Mouse (Mus musculus) heart, embryonic 14.5 days (tissue): ENCODE results near the gene Acsm2. TPM values are rescaled to one million over a fixed set of nuclear protein-coding genes. Genes with fewer than 3 reads are reported as not detected.

Source experiments
- ATAC-seq: fragments of 200-750 bp; cut with Nextera tagmentation; 2 replicates; pipeline ENCODE4 v1.8.0; 2017; ENCODE audit warnings: low read depth, moderate TSS enrichment; ENCODE audit not compliant: insufficient number of reproducible peaks, insufficient read depth, low FRiP score
- H3K27ac ChIP-seq, 2 experiments: fragments of 200-500 bp in 1 of 2; fragments of 300-500 bp in 1 of 2; sonication (generic) in 1 of 2; replicated peaks in 1 of 2; 2 replicates each; pipeline ENCODE4 v1.5.1; 2012 to 2014; ENCODE audit warnings: low read depth in 2 of 2, low read length in 2 of 2, control low read depth in 1 of 2, mild to moderate bottlenecking in 1 of 2, mixed read lengths in 1 of 2; ENCODE audit not compliant: control insufficient read depth in 1 of 2, insufficient read depth in 1 of 2
- H3K27me3 ChIP-seq: fragments of 300-500 bp; sonication (generic); 2 replicates; pipeline ENCODE4 v1.6.1; 2014; ENCODE audit warnings: mild to moderate bottlenecking, low read length, control low read depth; ENCODE audit not compliant: control insufficient read depth, insufficient read depth
- H3K36me3 ChIP-seq: fragments of 300-500 bp; sonication (generic); 2 replicates; pipeline ENCODE4 v1.6.1; 2014; ENCODE audit warnings: mild to moderate bottlenecking, control low read depth, low read length, mixed read lengths; ENCODE audit not compliant: control insufficient read depth, insufficient read depth
- H3K4me1 ChIP-seq, 2 experiments: fragments of 200-500 bp in 1 of 2; fragments of 300-500 bp in 1 of 2; sonication (generic) in 1 of 2; 2 replicates each; pipeline ENCODE4 v1.6.1; 2012 to 2014; ENCODE audit warnings: low read length in 2 of 2, control low read depth in 1 of 2, mixed read lengths in 1 of 2; ENCODE audit not compliant: control insufficient read depth in 2 of 2, insufficient read depth in 2 of 2
- H3K4me2 ChIP-seq: fragments of 300-500 bp; sonication (generic); 2 replicates; pipeline ENCODE4 v1.6.1; 2014; ENCODE audit warnings: mild to moderate bottlenecking, low read length
- H3K4me3 ChIP-seq, 2 experiments: fragments of 200-500 bp in 1 of 2; fragments of 300-500 bp in 1 of 2; sonication (generic) in 1 of 2; 2 replicates each; pipeline ENCODE4 v1.5.1; 2012 to 2014; ENCODE audit warnings: low read length in 2 of 2, mild to moderate bottlenecking in 2 of 2, control low read depth in 1 of 2, low read depth in 1 of 2, moderate library complexity in 1 of 2; ENCODE audit not compliant: control insufficient read depth in 1 of 2, insufficient read depth in 1 of 2
- H3K9ac ChIP-seq: fragments of 300-500 bp; sonication (generic); 2 replicates; pipeline ENCODE4 v1.6.1; 2014; ENCODE audit warnings: mild to moderate bottlenecking, low read length
- H3K9me3 ChIP-seq: fragments of 300-500 bp; sonication (generic); 2 replicates; pipeline ENCODE4 v1.6.1; 2016; ENCODE audit warnings: low read length, control low read depth; ENCODE audit not compliant: control insufficient read depth
- WGBS: fragments of 180-500 bp; shearing (Covaris S2); extraction: QIAGEN DNeasy Blood & Tissue Kit; methylation state at CpG from one replicate; pipeline ENCODE4 v1.1.7; 2014; 5-methylcytosine and 5-hydroxymethylcytosine counted together
- polyA plus RNA-seq: library from polyadenylated mRNA; unstranded; fragments of >200 nt; fragmentation: Nextera tagmentation; extraction: Ambion mirVana; gene quantifications from 2 replicates; pipeline ENCODE4 v1.2.1, GENCODE M21; 2014

Gene Acsm2
- polyA plus RNA-seq, 1 experiment from 2014 or later: not detected

DNA sequence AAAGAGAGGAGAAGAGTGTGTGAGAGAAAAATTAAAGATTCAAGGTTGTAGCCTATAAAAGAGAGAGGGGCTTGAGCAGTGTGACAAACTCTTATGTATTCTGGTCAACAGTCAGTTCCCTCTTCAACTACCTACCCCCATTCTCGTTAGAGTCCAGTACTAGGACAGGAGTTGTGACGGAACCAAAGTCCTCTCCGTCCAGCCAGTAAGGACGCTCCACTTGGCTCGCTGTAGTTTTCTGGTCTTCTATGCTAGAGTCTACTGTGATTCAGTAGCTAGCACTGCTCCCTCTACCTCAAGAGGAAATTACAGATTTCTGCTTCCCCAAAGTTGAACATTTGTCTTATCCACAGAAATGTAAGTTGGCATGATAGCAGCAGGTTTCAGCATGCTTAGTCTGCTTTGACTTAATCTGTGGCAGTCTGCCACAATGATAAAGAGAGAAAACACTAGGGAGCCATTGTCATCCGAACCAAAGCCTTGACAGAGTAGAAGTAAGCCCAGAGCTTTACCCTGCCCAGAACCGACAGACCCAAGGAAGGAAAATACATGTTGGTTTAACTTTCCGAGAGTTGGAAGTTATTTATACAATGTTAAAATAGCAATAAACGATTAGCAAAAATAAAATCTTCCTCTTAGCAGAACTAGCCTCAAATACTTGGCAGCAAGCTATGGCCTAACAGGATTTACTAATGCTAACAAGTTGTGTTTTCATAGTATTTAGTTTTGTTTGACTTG is 52.0 kb downstream of the Acsm2 start:
- Histone ChIP-seq H3K4me1 (no peaks in the 10 kb centered on the region), H3K9ac (no peak overlapping the region), H3K27ac (no peak overlapping the region), H3K36me3 (no peaks in the 10 kb centered on the region), H3K27me3 (no peaks in the 10 kb centered on the region), H3K4me2 (no peak overlapping the region), H3K4me3 (no peak overlapping the region), H3K9me3 (no peaks in the 10 kb centered on the region)
- WGBS: 63% methylated on average over 9 of the region's 9 CpGs
- no peak for ATAC-seq

DNA sequence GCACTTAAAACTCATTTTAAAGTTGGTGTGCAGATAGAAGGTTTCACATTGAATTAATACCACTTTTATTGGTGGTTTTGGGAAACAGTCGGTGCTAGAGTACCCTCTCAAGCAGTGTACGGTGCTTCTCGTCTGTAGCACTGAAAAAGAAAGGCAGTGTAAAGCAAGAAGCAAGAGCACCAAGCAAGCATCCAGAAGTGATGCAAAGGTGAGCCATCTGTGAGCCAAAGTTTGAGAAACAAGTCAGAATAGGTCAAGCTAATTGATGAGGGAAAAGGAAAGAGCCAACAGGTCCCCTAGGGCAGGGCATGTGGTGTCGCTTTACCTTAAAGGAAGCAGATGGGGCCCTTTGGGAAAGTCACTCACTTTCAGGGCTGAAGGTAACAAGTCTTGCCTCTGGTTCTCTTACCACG is 52.5 kb downstream of the Acsm2 start, which contains the start of gene Acsm1:
Acsm1 (plus strand) TSS at position 363 of the 413 bp plus-strand sequence.
- no peak within 1 kb of the TSS for H3K27ac ChIP-seq
- no peaks in the 10 kb centered on the region for H3K27me3 ChIP-seq
- WGBS: 69% methylated on average over 5 of the region's 5 CpGs
- no peaks in the 10 kb centered on the region for H3K36me3 ChIP-seq
- no peak for ATAC-seq
- no peaks in the 10 kb centered on the region for H3K9me3 ChIP-seq
- H3K4me1 ChIP-seq: no peaks in the 10 kb centered on the region
- H3K4me3 ChIP-seq: no peak within 1 kb of the TSS
- no peak within 1 kb of the TSS for H3K9ac ChIP-seq
- no peak within 1 kb of the TSS for H3K4me2 ChIP-seq

- Histone ChIP-seq H3K9ac (no peak overlapping the region), H3K36me3 (no peaks in the 10 kb centered on the region), H3K27ac (no peak overlapping the region), H3K4me2 (no peak overlapping the region), H3K27me3 (no peaks in the 10 kb centered on the region), H3K9me3 (no peaks in the 10 kb centered on the region), H3K4me3 (no peak overlapping the region), H3K4me1 (no peaks in the 10 kb centered on the region)
- 65% methylated on average over 9 of the region's 9 CpGs for WGBS
- ATAC-seq: no peak
Observed at GRCm38 (mm10) chr7:119607796-119608515, 53.8 kb downstream of the Acsm2 start.

GRCm38 (mm10) chr7:119616531-119616930 is 62.4 kb downstream of the Acsm2 start:
- H3K4me1 ChIP-seq: no peaks in the 10 kb centered on the region
- no peak overlapping the region for H3K27ac ChIP-seq
- H3K36me3 ChIP-seq: no peaks in the 10 kb centered on the region
- H3K9ac ChIP-seq: no peak overlapping the region
- H3K27me3 ChIP-seq: no peaks in the 10 kb centered on the region
- ATAC-seq: no peak
- 36% methylated on average over 1 of the region's 1 CpGs for WGBS
- no peak overlapping the region for H3K4me2 ChIP-seq
- no peak overlapping the region for H3K4me3 ChIP-seq
- no peaks in the 10 kb centered on the region for H3K9me3 ChIP-seq

DNA sequence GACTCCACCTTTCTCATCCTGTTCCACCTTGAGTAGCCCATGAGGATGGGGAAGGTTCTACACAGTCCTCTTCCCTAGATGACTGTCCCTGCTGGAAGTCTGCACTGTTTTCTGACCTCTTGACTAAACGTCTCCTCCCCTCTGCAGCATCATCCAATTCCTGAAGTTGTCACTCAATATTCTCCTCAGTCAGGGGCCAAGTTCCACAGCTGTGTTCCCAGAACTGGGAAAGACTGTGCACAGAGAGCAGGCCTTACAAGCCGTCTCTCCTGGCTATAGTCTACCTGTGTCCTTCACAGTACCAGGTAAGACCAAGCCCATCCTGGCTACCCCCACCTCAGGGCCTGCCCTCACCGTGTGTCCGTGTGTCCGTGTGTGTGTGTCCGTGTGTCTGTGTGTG is 63.5 kb downstream of the Acsm2 start:
- Histone ChIP-seq H3K4me3 (no peak overlapping the region), H3K9ac (no peak overlapping the region), H3K9me3 (no peaks in the 10 kb centered on the region), H3K27me3 (no peaks in the 10 kb centered on the region), H3K36me3 (no peaks in the 10 kb centered on the region), H3K4me2 (no peak overlapping the region), H3K27ac (no peak overlapping the region), H3K4me1 (no peaks in the 10 kb centered on the region)
- no peak for ATAC-seq
- WGBS: 75% methylated on average over 6 of the region's 6 CpGs

DNA sequence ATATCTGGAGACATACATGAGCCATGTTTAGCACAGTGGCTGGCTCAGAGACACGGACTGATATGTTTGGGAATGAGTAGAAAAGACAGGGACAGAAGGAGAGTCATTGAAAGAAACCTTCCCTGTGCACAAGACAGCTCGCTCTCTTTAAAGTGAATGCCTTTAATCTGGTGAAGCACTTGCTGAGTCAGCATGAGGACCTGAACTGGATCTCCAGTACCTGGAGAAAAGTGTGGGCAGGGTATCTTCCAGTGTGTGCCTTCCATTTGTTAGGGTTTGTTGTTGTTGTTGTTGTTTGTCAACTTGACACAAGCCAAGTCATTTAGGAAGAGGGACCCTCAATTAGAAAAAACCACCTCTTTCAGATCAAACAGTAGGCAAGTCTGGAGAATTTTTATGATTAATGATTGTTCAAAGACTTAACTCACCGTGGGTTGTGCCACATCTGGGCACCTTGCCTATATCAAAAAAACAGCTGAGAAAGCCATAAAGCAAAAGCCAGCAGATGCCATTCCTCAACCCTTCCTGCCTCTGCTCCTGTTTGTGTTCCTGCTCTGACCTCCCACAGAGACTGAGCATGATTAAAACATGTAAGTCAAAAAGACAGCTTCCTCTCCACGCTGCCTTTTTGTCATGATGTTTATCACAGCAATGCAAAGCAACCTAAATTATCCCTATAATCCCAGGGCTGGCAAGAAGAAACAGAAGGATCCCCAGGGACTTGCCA is 64.2 kb downstream of the Acsm2 start:
- Histone ChIP-seq H3K36me3 (no peaks in the 10 kb centered on the region), H3K4me3 (no peak overlapping the region), H3K27ac (no peak overlapping the region), H3K9me3 (no peaks in the 10 kb centered on the region), H3K4me1 (no peaks in the 10 kb centered on the region), H3K9ac (no peak overlapping the region), H3K4me2 (no peak overlapping the region), H3K27me3 (no peaks in the 10 kb centered on the region)
- whole genome bisulfite sequencing: 56% methylated on average over 4 of the region's 4 CpGs
- no peak for ATAC-seq

- no peaks in the 10 kb centered on the region for H3K4me1 ChIP-seq
- H3K27me3 ChIP-seq: no peaks in the 10 kb centered on the region
- H3K36me3 ChIP-seq: no peaks in the 10 kb centered on the region
- no peak overlapping the region for H3K9ac ChIP-seq
- no peak overlapping the region for H3K4me2 ChIP-seq
- H3K4me3 ChIP-seq: no peak overlapping the region
- no peaks in the 10 kb centered on the region for H3K9me3 ChIP-seq
- no peak overlapping the region for H3K27ac ChIP-seq
- no peak for ATAC-seq
Observed at GRCm38 (mm10) chr7:119620157-119620556, 66.0 kb downstream of the Acsm2 start.
